Mouse (Mus musculus) olfactory bulb, adult 2 months (tissue): ENCODE data around the gene Rbms2. TPM values are rescaled to one million over a fixed set of nuclear protein-coding genes. Genes with fewer than 3 reads are reported as not detected.
"Not testable (repeated sequence)": the region's sequence is repeated elsewhere in the genome, so short reads cannot be mapped to it uniquely, and the experiment has no call there.

Experiments
- H3K27ac ChIP-seq: fragments of 200-500 bp; 2 replicates; pipeline ENCODE4 v1.5.1; 2012; ENCODE audit warnings: low read depth, low read length; ENCODE audit not compliant: insufficient read depth
- H3K4me1 ChIP-seq: fragments of 200-500 bp; 2 replicates; pipeline ENCODE4 v1.6.1; 2012; ENCODE audit warnings: low read length; ENCODE audit not compliant: control insufficient read depth, insufficient read depth
- H3K4me3 ChIP-seq: fragments of 200-500 bp; 2 replicates; pipeline ENCODE4 v1.5.1; 2012; ENCODE audit warnings: mild to moderate bottlenecking, low read depth, low read length, moderate library complexity; ENCODE audit not compliant: insufficient read depth
- CTCF ChIP-seq: fragments of 200-500 bp; IDR thresholded peaks from 2 replicates; pipeline ENCODE4 v1.5.1; 2012; ENCODE audit warnings: low read depth, mild to moderate bottlenecking, low read length, moderate library complexity; ENCODE audit not compliant: insufficient read depth
- POLR2A ChIP-seq: fragments of 200-500 bp; IDR thresholded peaks from 2 replicates; pipeline ENCODE4 v1.6.1; 2012; ENCODE audit warnings: mild to moderate bottlenecking, low read depth, low read length, moderate library complexity; ENCODE audit not compliant: insufficient read depth
- WGBS: fragments of 180-500 bp; shearing (Covaris S2); methylation state at CpG from one replicate; pipeline ENCODE4 v1.1.7; 2018; 5-methylcytosine and 5-hydroxymethylcytosine counted together
- polyA plus RNA-seq: library from polyadenylated mRNA; stranded (reverse); fragments of >200 nt; gene quantifications from 2 replicates; pipeline ENCODE4 v1.2.4, GENCODE M21; 2012; ENCODE audit warnings: low replicate concordance; ENCODE audit not compliant: missing spikeins, insufficient read depth, insufficient read length

Gene Rbms2
- polyA plus RNA-seq, 1 experiment, result not detected

DNA sequence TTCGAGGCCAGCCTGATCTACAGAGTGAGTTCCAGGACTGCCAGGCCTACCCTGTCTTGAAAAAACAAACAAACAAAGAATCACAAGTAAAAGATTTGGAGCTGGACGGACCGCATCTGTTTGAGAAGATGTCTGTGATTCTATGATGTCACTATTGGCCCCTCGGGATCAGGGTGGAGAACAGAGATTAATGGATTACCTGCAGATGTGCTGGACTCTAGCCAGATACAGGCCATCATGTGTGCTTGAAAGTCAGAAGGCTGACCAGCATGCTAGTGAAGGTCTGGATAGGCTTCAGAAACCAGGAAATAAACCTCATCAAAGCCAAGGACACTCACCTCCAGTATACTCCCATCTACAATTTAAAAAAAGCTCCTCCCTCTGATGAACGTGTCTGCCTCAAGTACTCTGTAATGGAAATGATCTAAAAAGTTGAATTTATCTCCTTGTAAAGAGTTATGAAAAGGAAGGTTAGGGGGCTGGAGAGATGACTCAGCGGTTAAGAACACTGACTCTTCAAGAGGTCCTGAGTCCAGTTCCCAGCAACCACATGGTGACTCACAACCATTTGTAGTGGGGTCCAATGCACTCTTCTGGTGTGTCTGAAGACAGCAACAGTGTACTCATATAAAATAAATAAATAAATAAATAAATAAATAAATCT lies 5.3 kb upstream of the Rbms2 start:
- 83% methylated on average over 6 of the region's 6 CpGs for WGBS
- Histone ChIP-seq H3K27ac (no peak overlapping the region), H3K4me1 (no peaks in the 10 kb centered on the region), H3K4me3 (no peak overlapping the region)
- TF ChIP-seq CTCF, result no peak
- TF ChIP-seq POLR2A, result no peak

DNA sequence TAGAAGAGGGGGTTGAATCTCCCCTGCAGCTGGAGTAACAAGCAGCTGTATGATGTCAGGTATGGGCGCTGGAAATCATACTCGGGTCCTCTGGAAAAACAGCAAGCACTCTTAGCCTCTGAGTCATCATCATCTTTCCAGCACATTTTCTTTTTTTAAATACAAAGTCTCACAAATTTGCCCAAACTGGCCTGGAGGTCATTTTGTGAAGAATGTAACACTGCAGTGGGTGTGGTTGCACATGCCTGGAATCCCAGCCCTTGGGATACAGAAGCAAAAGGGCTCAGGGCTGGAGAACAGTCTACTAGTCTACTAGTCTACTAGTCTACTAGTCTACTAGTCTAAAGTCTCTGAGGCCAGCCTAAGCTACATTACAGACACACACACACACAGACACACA lies 4.2 kb upstream of the Rbms2 start:
- Histone ChIP-seq H3K4me1 (no peaks in the 10 kb centered on the region), H3K4me3 (no peak overlapping the region), H3K27ac (no peak overlapping the region)
- TF ChIP-seq CTCF (no peak), POLR2A (no peak)
- 82% methylated on average over 2 of the region's 2 CpGs for WGBS

DNA sequence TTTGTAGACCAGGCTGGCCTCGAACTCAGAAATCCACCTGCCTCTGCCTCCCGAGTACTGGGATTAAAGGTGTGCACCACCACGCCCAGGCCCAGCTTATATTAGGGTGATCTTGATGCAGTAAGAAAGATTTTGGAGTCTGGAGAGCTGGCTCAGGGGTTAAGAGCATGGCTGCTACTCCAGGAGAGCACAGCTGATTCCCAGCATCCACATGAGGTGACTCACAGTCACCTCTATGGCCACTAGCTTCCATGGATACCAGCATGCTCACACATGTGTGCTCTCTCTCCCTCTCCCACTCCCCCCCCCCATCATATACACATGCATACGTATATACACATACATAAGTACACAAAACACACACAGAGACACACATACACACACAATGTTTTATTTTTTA lies 2.8 kb downstream of the Rbms2 start:
- 87% methylated on average over 4 of the region's 4 CpGs for WGBS
- no peak overlapping the region for H3K4me3 ChIP-seq
- TF ChIP-seq POLR2A, result no peak
- H3K4me1 ChIP-seq, result 0 out of 2 replicates have a peak, but pooled peaks cover 2% of the 10 kb centered on the region
- no peak overlapping the region for H3K27ac ChIP-seq

DNA sequence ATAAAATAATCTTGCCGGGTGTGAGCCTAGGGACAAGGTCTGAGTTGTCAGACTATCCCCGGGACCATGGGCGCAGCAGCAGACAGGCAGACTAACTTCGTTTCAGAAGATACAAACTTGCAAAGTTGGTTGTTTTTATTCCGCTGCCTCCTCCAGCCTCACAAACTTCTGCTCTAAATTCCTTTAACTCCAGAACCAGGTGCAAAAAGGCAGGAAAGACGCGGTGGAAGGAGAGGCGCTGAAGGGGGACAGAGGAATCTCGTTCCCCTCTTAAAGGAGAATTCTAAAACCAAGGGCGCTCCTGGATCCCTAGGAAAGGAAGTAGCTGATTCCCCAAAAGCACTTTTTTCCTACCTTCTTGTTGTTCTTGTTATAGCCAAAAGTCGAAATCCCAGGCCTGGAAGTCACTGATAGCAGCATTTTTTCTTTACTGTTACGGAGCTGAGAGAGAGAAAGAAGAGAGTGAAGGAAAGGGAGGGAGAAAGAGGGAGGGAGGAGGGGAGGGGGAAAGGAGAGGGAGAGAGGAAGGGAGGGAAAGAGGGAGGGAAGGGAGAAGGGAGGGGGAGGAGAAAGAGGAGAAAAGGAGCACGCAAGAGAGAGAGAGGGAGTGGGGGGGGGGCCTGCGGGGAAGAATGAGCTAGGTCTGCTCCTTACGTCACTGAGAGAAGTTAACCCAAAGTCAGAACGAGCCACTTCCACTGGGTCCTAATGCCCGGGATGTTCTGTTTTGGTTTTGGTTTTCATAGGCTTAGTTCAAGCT lies 3.9 kb downstream of the Rbms2 start:
- H3K27ac ChIP-seq, result peak overlapping the region; percentile 75
- H3K4me1 ChIP-seq, result 0 out of 2 replicates have a peak, but pooled peaks cover 2% of the 10 kb centered on the region
- under 1% methylated on average over 17 of the region's 17 CpGs for WGBS
- H3K4me3 ChIP-seq, result peak overlapping the region; percentile 52
- TF ChIP-seq CTCF (no peak), POLR2A (no peak)

DNA sequence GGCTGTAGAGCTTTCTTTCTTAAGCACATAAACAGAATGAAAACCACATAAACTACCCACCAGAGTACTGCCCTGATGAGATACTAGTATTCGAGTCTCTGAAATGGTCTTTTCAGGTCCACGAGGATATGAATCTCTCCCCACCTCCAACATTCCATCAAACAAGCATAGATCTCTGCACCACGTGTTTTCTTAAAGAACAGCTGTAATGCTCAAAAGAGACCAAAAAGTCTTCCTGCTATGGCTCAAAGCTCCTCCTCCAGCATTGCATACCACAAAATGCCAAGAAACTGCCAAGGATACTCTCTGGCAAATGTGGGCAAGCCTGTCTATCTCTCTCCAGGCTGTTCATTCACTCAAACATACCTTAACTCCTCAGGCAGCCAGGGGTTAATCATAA lies 4.8 kb downstream of the Rbms2 start:
- no peak for TF ChIP-seq POLR2A
- TF ChIP-seq CTCF, result no peak
- 14% methylated on average over 3 of the region's 3 CpGs for WGBS
- no peak overlapping the region for H3K4me3 ChIP-seq
- no peak overlapping the region for H3K27ac ChIP-seq
- 0 out of 2 replicates have a peak, but pooled peaks cover 2% of the 10 kb centered on the region for H3K4me1 ChIP-seq

DNA sequence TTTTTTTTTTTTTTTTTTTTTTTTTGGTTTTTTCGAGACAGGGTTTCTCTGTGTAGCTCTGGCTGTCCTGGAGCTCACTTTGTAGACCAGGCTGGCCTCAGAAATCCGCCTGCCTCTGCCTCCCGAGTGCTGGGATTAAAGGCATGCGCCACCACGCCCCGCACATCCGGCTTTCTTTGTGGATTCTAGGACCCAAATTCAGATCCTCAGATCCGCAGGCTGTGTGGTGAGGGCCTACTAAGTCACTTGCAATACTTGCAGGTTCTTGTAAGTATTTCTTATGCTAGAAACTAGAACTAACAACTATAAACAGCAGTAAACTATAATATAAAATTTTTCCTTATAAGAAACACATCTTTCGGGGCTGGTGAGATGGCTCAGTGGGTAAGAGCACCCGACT lies 8.7 kb downstream of the Rbms2 start:
- H3K4me1 ChIP-seq, H3K4me3 ChIP-seq, H3K27ac ChIP-seq: not testable (repeated sequence)
- WGBS, result 93% methylated on average over 10 of the region's 10 CpGs

DNA sequence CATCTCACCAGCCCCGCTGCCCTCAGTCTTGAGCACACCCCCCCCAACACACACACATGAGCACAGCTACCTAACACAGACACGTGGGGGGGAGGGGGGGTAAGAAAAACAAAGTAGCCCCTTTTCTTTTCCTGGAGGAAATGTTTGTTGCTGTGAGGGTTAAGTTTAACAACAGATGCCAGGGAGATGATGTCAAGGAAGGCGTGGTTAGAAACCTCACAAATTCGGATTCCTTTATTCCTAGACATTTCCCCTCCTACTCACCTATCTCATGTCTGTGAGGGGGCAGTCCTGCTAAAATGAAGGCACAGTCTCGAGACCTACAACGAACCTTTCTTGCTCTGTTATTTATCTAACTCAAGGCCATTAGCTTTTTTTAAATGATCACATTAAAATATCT lies 13.0 kb downstream of the Rbms2 start:
- 32% methylated on average over 6 of the region's 6 CpGs for WGBS
- TF ChIP-seq CTCF (no peak), POLR2A (no peak)
- Histone ChIP-seq H3K4me3 (no peak overlapping the region), H3K4me1 (peaks cover 2% of the 10 kb centered on the region; the same call in 1 of the 2 replicates), H3K27ac (no peak overlapping the region)

DNA sequence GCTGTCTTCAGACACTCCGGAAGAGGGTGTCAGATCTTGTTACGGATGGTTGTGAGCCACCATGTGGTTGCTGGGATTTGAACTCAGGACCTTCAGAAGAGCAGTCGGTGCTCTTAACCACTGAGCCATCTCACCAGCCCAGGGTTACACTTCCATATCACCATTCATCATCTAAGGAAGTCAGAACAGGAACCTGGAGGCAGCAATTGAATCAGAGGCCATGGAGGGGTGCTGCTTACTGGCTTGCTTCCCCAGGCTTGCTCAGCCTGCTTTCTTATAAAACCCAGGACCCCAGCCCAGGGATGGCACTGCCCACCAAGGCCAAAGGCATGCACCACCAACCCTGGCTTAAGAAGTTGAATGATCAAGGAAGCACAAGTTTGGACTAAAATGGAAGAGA lies 14.4 kb downstream of the Rbms2 start:
- 91% methylated on average over 3 of the region's 3 CpGs for WGBS
- not testable (repeated sequence) for H3K4me3 ChIP-seq, H3K4me1 ChIP-seq, H3K27ac ChIP-seq

DNA sequence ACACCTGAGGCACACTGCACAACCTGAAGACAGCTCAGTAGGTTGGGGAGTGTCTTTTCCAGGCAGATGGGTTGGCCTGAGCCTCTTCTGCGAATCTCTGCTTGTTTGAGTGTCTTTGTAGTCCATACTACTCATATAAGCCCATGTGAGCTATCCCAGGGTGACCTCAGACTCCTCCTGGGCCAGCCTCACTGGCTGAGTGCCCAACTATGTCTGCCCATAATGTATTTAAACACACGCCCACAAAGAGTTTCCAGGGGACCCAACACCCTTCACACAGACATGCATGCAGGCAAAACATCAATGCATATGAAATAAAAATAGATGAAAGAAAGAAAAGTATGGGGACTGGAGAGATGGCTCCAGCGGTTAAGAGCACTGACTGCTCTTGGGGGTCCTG lies 26.1 kb downstream of the Rbms2 start:
- TF ChIP-seq CTCF (no peak), POLR2A (no peak)
- H3K4me3 ChIP-seq, result no peak overlapping the region
- 76% methylated on average over 3 of the region's 3 CpGs for WGBS
- no peaks in the 10 kb centered on the region for H3K4me1 ChIP-seq
- no peak overlapping the region for H3K27ac ChIP-seq
